Mouse (Mus musculus): Measurements from ENCODE around the gene Serpinf1. TPM values are rescaled to one million over a fixed set of nuclear protein-coding genes. Genes with fewer than 3 reads are reported as not detected.
"Not testable (repeated sequence)": the region's sequence is repeated elsewhere in the genome, so short reads cannot be mapped to it uniquely, and the experiment has no call there.

The Serpinf1 gene
- total RNA-seq, 2 experiments from 2014 or later: 16.7 to 17.3 TPM

GRCm38 (mm10) chr11:75458169-75458568 is 35.7 kb upstream of the Serpinf1 start:
- intact Hi-C loops (cut with DNase I): no loop called here
- DNase-seq (ENCODE audit: low spot score in 2 of 2): no peak

DNA sequence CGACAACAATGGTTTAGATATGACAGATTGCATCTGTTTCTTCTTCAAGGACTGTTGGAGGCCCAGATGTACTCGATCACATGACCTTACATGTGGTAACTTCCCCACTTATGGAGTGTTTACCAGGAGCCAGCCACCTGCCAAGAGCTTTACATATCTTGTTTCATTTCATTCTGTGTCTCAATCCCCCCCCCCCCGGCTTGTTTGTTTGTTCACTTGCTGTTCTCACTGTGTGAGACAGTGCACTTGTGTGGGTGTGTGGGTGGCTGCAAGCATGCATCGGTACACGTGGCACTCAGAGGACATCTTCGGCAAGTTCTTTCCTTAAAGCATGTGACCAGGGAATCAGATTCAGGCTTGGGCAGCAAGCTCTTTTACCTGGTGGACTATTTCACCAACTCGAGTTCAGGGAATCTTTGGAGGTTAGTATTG is 34.0 kb upstream of the Serpinf1 start:
- intact Hi-C loops (cut with DNase I): no loop called here
- DNase-seq (ENCODE audit: low spot score in 2 of 2): no peak

DNA sequence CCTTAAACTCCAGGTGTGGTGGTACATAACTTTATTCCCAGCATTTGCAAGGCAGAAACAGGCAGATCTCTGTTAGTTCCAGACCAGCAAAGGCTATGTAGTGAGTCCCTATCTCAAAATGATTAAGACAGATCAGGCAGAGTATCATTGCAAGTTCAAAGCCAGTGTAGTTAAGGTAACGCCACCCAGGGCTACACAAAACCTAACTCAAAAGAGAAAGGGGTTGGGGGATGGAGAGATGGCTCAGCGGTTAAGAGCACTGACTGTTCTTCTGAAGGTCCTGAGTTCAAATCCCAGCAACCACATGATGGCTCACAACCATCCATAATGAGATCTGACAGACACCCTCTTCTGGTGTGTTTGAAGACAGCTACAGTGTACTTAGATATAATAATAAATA is 33.5 kb upstream of the Serpinf1 start:
- intact Hi-C loops (cut with DNase I); DNase-seq (ENCODE audit: low spot score in 2 of 2): not testable (repeated sequence)

- intact Hi-C loops (cut with DNase I): no loop called here
- no peak for DNase-seq (ENCODE audit: low spot score in 2 of 2)
Observed at GRCm38 (mm10) chr11:75455041-75455736, 32.7 kb upstream of the Serpinf1 start.

GRCm38 (mm10) chr11:75453991-75454930 is 31.8 kb upstream of the Serpinf1 start, which contains the start of gene Wdr81:
Gene Wdr81 (minus strand): TSS chr11:75454717.
- DNase-seq (ENCODE audit: low spot score in 2 of 2): peak; percentile 91 to 95
- intact Hi-C loops (cut with DNase I): loop anchor here (5.0 kb wide), 1 partner anchor 42 kb away; no protein-coding TSS in a partner anchor

DNA sequence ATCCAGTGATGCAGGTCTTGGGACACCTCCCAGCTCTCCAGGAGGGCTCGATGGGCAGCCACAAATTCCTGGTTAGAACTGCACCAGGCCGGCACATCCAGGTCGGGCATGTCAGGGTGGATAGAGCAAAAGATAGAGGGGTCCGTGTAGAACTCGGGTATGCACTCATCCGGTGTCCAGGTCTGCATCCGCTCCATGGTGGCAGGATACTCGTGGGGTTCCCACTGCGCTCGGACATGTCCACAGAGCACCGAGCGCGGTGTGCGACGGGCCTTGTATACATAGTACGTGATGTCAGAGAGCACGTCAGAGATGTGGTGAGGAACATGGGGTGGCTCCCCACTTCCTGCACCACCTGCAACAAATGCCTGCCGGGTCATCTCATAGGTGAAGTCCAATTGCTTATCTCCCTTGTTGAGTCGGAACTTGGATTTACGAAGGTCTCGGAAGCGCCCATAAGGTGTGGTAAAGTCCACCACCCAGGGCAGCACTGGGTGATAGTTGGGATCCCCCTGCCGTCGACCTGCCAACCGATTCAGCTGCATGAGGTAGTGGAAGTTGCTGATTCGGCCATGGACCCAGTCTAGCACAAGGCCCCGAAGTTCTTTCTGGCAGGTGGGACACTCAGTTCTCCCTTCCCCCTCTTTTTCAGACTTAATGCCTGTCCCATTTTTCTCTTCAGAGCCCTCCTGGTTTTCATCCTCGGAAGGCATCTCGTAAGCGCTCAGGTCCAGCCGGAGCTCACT is 30.5 kb upstream of the Serpinf1 start:
- intact Hi-C loops (cut with DNase I): loop anchor here (5.0 kb wide), 1 partner anchor 41 kb away; no protein-coding TSS in a partner anchor
- no peak for DNase-seq (ENCODE audit: low spot score in 2 of 2)

DNA sequence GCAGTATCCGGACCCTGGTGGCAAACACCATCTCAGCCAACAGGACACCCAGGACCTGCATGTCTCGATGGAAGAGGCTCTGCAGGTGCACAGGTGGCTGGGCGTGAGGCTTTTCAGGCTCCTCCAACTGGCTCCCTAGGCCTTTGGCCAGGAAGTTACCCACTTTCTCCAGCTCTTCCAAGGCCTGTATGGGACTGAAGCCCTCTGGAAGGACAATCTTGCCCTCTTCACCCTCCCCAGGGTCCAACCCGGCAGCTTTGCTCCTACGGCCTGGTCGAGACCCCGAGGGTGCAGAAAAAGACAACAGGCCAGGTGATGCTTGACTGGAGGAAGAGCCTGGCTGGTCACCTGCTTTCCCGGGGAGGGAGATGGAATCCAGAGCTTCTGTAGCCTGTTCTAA is 29.6 kb upstream of the Serpinf1 start:
- intact Hi-C loops (cut with DNase I): loop anchor here (5.0 kb wide), 1 partner anchor 40 kb away; no protein-coding TSS in a partner anchor
- no peak for DNase-seq (ENCODE audit: low spot score in 2 of 2)

GRCm38 (mm10) chr11:75450936-75451335 is 28.4 kb upstream of the Serpinf1 start:
- intact Hi-C loops (cut with DNase I): loop anchor here (5.0 kb wide), 1 partner anchor 39 kb away; no protein-coding TSS in a partner anchor
- no peak for DNase-seq (ENCODE audit: low spot score in 2 of 2)

GRCm38 (mm10) chr11:75450304-75450908 is 27.9 kb upstream of the Serpinf1 start:
- intact Hi-C loops (cut with DNase I): loop anchor here (5.0 kb wide), 1 partner anchor 38 kb away; no protein-coding TSS in a partner anchor
- no peak for DNase-seq (ENCODE audit: low spot score in 2 of 2)

GRCm38 (mm10) chr11:75449695-75450094 is 27.2 kb upstream of the Serpinf1 start:
- no peak for DNase-seq (ENCODE audit: low spot score in 2 of 2)
- intact Hi-C loops (cut with DNase I): loop anchor here (5.0 kb wide), 1 partner anchor 37 kb away; no protein-coding TSS in a partner anchor

GRCm38 (mm10) chr11:75448575-75448974 is 26.1 kb upstream of the Serpinf1 start:
- intact Hi-C loops (cut with DNase I): no loop called here
- DNase-seq (ENCODE audit: low spot score in 2 of 2): no peak

DNA sequence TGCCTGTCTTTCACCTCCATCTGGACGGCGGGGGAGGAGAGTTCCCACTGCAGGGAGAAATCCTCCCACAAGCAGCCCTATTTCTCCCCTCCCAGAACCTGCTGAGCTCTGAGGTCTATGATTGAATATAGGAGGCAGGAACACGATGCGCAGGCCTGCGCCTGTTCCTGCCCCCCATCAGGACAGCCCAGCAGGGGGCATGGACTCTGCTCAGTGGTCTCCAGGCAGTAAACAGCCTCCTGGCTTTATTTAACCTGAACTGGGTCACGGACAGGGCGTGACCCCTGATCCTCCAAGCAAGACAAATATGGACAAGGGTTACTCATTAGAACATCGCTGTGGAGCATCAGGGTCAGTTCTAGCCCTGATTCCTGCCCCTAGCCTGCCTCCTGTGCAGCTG is 21.2 kb upstream of the Serpinf1 start:
- DNase-seq (ENCODE audit: low spot score in 2 of 2): no peak
- intact Hi-C loops (cut with DNase I): no loop called here

DNA sequence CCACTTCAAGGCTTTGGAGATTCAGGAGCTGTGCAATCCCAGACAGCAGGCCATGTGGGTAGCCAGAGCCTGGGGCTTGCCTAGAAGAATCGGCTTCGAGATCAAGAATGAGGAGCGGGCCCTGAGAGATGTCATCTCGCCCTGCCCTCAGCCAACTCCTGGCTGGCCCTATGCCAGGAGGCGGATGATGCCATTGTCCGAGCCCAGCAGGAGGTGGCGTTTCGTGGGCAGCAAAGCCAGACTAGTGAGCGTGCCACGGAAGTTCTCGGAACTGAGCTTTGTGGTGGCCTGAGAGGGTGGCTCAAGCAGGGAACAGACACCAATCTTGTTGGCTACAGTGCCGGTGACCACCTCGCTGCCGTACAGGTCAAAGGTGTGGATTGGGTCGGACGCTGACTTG is 19.1 kb upstream of the Serpinf1 start:
- no peak for DNase-seq (ENCODE audit: low spot score in 2 of 2)

GRCm38 (mm10) chr11:75441034-75441433 is 18.5 kb upstream of the Serpinf1 start:
- intact Hi-C loops (cut with DNase I): no loop called here
- DNase-seq (ENCODE audit: low spot score in 2 of 2): no peak

More for the DNA sequence above, 19.1 kb upstream of the Serpinf1 start:
- intact Hi-C loops (cut with DNase I): no loop called here

- intact Hi-C loops (cut with DNase I): no loop called here
- DNase-seq (ENCODE audit: low spot score in 2 of 2): no peak
Observed at GRCm38 (mm10) chr11:75439951-75440350, 17.4 kb upstream of the Serpinf1 start.

- intact Hi-C loops (cut with DNase I): no loop called here
- no peak for DNase-seq (ENCODE audit: low spot score in 2 of 2)
Observed at GRCm38 (mm10) chr11:75439363-75439762, 16.9 kb upstream of the Serpinf1 start, which contains the start of gene Serpinf2. Gene Serpinf2 (minus strand): TSS chr11:75439591.

- no peak for DNase-seq (ENCODE audit: low spot score in 2 of 2)
- intact Hi-C loops (cut with DNase I): no loop called here
Observed at GRCm38 (mm10) chr11:75438804-75439203, 16.3 kb upstream of the Serpinf1 start.

DNA sequence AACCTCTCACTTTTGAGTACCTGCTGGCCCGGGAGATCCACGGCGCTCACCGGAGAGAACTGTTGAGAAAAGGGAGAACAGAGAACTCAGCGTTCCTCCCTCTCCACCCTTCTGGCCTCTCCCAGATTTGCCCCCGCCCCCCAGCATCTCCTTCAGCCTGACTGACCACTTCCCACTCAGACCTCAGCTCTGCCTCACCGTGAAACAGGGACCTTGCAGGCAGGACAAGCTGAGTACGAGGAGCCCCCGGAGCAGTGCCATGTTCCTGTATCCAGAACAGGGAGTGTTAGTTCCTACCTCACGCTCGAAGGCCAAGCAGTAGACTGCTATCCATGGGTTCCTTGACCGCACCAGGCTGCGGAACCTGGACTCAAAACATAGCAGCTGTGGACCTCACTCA is 15.7 kb upstream of the Serpinf1 start:
- DNase-seq (ENCODE audit: low spot score in 2 of 2): no peak
- intact Hi-C loops (cut with DNase I): no loop called here

DNA sequence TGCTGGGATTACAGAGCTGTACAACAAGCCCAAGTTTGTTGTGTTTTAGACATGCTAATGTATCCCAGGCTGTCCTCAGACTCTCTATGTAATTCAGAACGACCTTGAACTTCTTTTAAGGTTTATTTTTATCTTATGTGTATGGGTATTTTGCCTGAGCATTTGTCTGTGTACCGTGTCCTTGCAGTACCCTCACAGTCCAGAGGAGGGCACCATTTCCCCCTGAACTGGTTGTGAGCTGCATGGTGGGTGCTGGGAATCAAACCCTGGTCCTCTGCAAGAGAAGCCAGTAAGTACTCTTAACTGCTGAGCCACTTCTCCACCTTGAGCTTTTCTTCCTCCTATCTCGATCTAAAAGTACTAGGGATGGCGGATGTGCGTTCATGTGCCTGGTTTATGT is 11.6 kb upstream of the Serpinf1 start:
- DNase-seq (ENCODE audit: low spot score in 2 of 2): no peak
- intact Hi-C loops (cut with DNase I): no loop called here
